Mouse (Mus musculus) myocyte (in vitro differentiated cells): Measurements from ENCODE around the gene Phf7.

Experiments
- MAX ChIP-seq: IDR thresholded peaks from one replicate; pipeline ENCODE4 v1.6.1; 2011; ENCODE audit warnings: low read depth, mild to moderate bottlenecking, control low read depth
- POLR2A ChIP-seq: IDR thresholded peaks from one replicate; pipeline ENCODE4 v1.6.1; 2011; ENCODE audit warnings: low read depth, mild to moderate bottlenecking, control low read depth, moderate library complexity; ENCODE audit not compliant: insufficient read length
- REST ChIP-seq: IDR thresholded peaks from one replicate; pipeline ENCODE4 v1.6.1; 2011; ENCODE audit warnings: mild to moderate bottlenecking, control low read depth, moderate library complexity; ENCODE audit not compliant: insufficient read depth, insufficient read length

- no peak for TF ChIP-seq REST
- TF ChIP-seq MAX, result peak; percentile 37
- peak; percentile 63 for TF ChIP-seq POLR2A
These were observed 53.3 kb downstream of the Phf7 start for GRCm38 (mm10) chr14:31197547-31198516.
